Mouse (Mus musculus): ENCODE data around the gene Gm8978. TPM values are rescaled to one million over a fixed set of nuclear protein-coding genes. Genes with fewer than 3 reads are reported as not detected.
A peak's percentile ranks its signal among the peaks of the same experiment; 100 is the strongest.
"Not testable (repeated sequence)": the region's sequence is repeated elsewhere in the genome, so short reads cannot be mapped to it uniquely, and the experiment has no call there.

Gm8978 gene
- not detected in 2 replicates for polyA plus RNA-seq (2015; fragmentation: Nextera tagmentation; extraction: Ambion mirVana)

DNA sequence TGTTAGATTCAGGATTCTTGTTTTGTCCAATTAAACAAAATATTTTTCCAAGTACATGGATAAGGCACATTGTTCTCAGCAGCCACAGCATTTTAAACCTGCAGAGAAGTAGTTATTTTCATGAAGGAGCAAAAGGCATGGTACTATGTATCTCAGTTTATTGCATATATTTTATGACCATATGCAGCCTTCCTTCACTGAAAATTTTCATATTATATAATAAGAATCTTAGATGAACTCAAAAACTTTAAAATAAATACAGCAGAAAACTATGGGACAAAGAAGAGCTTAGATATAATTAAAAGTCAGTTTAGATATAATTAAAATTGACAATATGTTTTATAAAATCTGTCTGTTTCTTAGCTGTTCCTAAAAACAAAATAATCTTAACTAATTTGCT lies at the start of gene Gm8978:
Gene Gm8978 (minus strand): TSS at position 101 of the 400 bp plus-strand sequence.
- H3K4me1 ChIP-seq; H3K27ac ChIP-seq; H3K4me2 ChIP-seq; H3K27me3 ChIP-seq; H3K4me3 ChIP-seq; ATAC-seq (ENCODE audit: borderline replicate concordance, extremely low read depth, low FRiP score, low TSS enrichment); H3K9ac ChIP-seq; H3K9me3 ChIP-seq; H3K36me3 ChIP-seq: not testable (repeated sequence)

DNA sequence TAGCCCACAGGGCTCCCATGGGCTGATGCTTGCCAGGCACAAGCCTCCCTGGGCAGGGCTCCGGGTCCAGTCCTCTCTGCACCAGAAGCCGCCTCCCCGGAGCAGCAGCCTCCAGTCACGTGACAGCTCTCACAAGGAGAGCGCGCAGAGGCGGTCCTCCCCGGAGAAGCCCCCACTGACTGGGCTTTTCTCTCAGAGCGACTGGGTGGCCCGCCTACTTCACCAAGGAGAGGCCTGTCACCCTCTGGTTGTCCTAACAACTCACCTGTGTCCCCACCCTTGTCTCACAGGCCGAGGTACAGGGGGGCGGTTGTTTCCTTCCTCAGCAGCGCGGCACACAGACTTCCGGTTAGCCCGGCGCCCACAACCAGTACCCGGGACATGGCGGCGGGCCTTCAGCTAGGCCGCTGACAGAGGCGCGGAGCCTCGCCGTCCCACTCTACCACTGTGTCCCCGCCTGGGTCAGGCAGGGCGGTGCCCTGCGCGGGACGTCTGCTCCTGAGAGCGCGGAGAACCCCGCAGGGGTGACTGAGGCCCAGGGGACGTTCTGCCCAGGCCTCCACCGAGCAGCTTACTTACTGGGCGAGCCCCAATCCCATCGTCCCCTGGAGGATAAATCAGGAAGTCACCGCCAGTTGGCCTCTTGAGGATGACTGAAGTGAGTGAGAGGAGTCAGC lies 35.3 kb downstream of the Gm8978 start:
- not testable (repeated sequence) for H3K27me3 ChIP-seq, H3K27ac ChIP-seq, H3K4me1 ChIP-seq, H3K36me3 ChIP-seq, H3K9me3 ChIP-seq
- peak overlapping the region; percentile 38 for H3K4me3 ChIP-seq
- ATAC-seq (ENCODE audit: borderline replicate concordance, extremely low read depth, low FRiP score, low TSS enrichment): peak; percentile 99
- 9% methylated on average over 10 of the region's 38 CpGs for WGBS
- H3K4me2 ChIP-seq: peak overlapping the region; percentile 53
- peak overlapping the region; percentile 32; the same call in 1 of the 2 replicates for H3K9ac ChIP-seq

DNA sequence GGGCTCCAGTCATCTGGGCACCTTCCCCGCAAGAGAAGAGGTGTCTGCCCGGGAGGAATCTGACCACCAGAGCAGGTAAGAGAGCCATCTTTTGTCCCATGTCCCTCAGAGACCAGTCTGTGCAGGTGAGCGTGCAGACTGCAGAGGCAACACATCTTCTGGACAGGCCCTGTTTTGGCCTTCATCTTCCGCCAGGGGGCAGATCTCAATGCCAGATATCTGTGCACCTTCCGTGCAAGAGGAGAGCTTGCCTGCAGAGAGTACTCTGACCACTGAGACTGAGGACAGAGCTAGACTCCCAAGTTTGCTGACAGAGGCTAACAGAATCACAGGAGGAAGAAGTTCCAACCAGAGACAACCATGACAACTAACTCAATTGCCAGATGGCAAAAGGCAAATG lies 56.5 kb downstream of the Gm8978 start:
- H3K36me3 ChIP-seq; H3K9me3 ChIP-seq; ATAC-seq (ENCODE audit: borderline replicate concordance, extremely low read depth, low FRiP score, low TSS enrichment); H3K9ac ChIP-seq; H3K4me1 ChIP-seq; H3K27me3 ChIP-seq; H3K27ac ChIP-seq; H3K4me3 ChIP-seq; H3K4me2 ChIP-seq: not testable (repeated sequence)
- 86% methylated on average over 5 of the region's 5 CpGs for WGBS

Small RNA genes lying within 50 kb of the gene (microRNA-seq; reads per million reads assigned to microRNA genes)
- gene Gm27440: not detected

Other genes starting within 250 kb of the Gm8978 start
- 6.3 and 6.5 TPM in 2 replicates for gene Rnls, start 233.0 kb downstream of the Gm8978 start, polyA plus RNA-seq (2015; fragmentation: Nextera tagmentation; extraction: Ambion mirVana)
- not detected in 2 replicates for gene Lipo4, start 107.5 kb downstream of the Gm8978 start, polyA plus RNA-seq (2015; fragmentation: Nextera tagmentation; extraction: Ambion mirVana)
- 0.13 and 0.29 TPM in 2 replicates for gene Lipo2, start 126.1 kb upstream of the Gm8978 start, polyA plus RNA-seq (2015; fragmentation: Nextera tagmentation; extraction: Ambion mirVana)
- gene Lipo3, start 136.7 kb upstream of the Gm8978 start, polyA plus RNA-seq (2015; fragmentation: Nextera tagmentation; extraction: Ambion mirVana): 18.3 and 18.5 TPM in 2 replicates
- not detected in 2 replicates for gene Lipo1, start 162.2 kb upstream of the Gm8978 start, polyA plus RNA-seq (2015; fragmentation: Nextera tagmentation; extraction: Ambion mirVana)